Mouse (Mus musculus): ENCODE results near the gene Hps6.
"Not testable (repeated sequence)": the region's sequence is repeated elsewhere in the genome, so short reads cannot be mapped to it uniquely, and the experiment has no call there.

Hps6 gene

DNA sequence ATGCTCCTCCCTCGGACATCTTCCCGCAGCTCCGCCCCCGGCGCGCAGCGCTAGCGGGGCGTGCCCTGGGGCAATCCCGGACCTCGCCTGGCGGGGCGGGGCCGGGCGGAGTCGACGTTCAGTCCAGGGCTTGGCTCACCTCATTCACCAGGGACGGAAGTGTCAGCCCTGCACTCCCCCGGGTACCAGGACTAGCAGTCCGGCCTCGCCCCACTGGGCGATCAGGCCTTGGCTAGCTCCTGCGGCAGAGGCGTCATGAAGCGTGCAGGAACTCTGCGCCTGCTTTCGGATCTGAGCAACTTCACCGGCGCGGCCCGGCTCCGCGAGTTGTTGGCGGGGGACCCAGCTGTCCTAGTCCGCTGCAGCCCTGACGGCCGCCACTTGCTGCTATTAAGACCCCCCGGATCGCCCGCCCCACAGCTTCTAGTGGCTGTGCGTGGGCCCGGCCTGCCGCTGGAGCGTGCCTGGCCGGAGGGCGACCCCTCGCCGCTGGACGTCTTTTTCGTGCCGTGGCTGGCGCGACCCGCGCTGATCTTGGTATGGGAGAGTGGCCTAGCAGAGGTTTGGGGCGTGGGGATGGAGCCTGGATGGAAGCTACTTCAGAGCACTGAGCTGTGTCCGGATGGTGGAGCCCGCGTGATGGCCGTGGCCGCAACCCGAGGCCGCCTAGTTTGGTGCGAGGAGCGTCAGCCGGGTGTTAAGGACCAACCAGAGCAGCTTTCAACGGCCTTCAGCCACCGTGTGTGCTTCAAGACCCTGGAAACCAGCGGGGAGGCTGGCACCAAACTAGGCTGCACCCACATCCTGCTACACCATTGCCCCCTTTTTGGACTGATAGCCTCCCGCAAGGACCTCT lies at the start of gene Hps6:
Gene Hps6, plus strand, starts transcription at position 138 of the 856 bp plus-strand sequence.
- DNase-seq (ENCODE audit: extremely low spot score, low read depth, low spot score), result peak; percentile 6

DNA sequence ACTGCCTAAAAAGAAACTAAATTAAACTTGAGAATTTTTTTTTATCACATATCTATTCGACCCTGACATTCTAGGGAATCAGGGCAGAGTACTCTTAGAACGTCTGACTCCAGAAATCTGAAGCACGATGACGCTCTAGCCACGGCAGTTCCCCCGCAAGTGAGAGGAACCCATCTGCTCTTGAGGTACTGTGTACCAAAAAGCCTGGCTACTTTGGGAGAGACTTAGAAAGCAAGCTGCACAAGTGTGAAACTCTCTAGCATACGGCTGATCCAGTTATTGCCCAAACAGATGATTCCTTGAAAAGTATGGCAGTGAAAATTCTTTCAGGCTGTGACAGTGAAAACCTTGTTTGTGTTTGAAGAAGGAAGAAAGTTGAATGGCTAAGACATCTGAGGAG lies 46.6 kb upstream of the Hps6 start:
- DNase-seq (ENCODE audit: extremely low spot score, low read depth, low spot score), result no peak

- DNase-seq (ENCODE audit: extremely low spot score, low read depth, low spot score), result no peak
These were observed 42.5 kb upstream of the Hps6 start for GRCm38 (mm10) chr19:45960770-45961169.

- DNase-seq (ENCODE audit: extremely low spot score, low read depth, low spot score), result no peak
These were observed 18.9 kb upstream of the Hps6 start for GRCm38 (mm10) chr19:45984379-45984778.

DNA sequence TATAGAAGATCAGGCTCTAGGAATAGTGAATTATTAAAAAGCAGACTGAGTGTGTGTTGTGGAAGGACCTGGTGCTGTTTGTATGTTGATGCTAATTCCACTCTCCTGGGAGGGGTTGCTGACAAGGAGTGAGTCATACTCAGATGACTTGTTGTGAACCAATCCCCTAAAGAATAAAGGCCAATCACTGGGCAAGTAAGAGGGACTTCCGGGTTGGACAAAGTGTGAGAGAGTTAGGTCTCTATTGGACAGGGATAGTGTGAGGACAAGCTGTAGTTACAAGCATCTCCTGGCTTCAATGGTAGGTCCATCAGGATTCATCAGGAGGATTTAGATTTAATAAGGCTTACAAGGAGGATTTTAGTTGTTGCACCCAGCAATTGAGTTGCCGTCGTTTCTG lies 15.1 kb upstream of the Hps6 start:
- DNase-seq (ENCODE audit: extremely low spot score, low read depth, low spot score), result no peak

DNA sequence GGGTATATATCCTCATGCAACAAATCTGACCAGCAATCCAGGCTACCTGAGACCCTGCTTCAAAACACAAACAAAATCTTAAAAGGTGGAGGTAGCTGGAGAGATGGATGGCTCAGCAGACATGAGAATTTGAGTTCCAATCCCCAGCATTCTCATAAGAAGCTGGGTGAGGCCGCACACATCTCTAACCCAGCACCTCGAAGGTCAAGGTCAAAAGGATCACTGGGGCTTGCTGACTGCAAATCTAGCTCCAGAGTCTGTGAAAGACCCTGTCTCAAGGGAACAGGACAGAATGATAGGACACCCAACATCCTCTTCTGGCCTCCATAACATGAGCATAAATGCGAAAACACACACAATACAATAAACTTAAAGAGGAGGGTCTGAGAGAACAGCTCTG lies 12.1 kb upstream of the Hps6 start:
- no peak for DNase-seq (ENCODE audit: extremely low spot score, low read depth, low spot score)

DNA sequence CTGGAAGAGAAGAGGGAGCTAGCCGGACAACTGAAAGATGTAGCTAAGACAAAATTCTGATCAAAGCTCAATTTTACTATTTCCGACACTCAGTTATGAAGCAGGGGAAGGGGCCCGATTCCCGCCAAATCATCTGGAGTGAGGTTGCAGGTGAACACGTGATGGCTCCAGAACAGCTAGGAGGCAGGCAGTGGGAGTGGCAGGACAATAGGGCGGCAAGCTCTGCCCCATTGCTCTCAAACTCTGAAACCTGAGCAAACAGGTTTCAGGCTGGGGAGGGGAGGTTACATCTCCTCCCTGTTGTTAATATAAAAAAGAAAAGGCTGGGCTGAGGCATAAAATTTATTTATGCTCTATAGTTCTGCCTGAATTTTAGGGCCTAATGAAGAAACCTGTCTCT lies 9.9 kb upstream of the Hps6 start:
- DNase-seq (ENCODE audit: extremely low spot score, low read depth, low spot score), result not testable (repeated sequence)

GRCm38 (mm10) chr19:45993981-45994737 lies 9.1 kb upstream of the Hps6 start:
- DNase-seq (ENCODE audit: extremely low spot score, low read depth, low spot score), result no peak

GRCm38 (mm10) chr19:45997365-45997764 lies 5.9 kb upstream of the Hps6 start:
- peak; percentile 10 for DNase-seq (ENCODE audit: extremely low spot score, low read depth, low spot score)

GRCm38 (mm10) chr19:45997785-45998693 lies 5.3 kb upstream of the Hps6 start, which contains the start of gene Armh3:
TSS of gene Armh3 (minus strand) at chr19:45998488.
- peak; percentile 91 for DNase-seq (ENCODE audit: extremely low spot score, low read depth, low spot score)

DNA sequence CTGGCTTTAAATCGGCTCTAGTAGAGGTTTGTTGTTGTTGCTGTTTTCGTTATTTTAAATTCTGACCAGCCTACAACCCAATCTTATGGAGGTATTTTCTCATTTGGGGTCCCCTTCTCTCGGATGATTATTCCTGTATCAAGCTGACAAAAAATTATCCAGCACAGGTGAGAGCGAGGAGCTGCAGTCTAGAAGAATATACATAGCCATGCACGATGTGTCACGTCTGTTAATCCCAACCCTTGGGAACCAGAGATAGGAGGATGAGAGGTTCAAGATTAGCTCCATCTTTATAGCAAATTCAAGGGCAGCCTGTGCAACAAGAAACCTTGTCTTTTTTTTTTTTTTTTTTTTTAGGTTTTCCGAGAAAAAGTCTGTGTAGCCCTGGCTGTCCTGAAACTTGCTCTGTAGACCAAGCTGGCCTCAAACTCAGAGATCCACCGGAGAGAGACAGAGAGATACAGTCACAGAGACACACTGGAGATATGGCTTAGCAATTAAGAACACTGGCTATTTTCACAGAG lies 4.6 kb upstream of the Hps6 start:
- no peak for DNase-seq (ENCODE audit: extremely low spot score, low read depth, low spot score)

- DNase-seq (ENCODE audit: extremely low spot score, low read depth, low spot score), result no peak
These were observed 3.9 kb upstream of the Hps6 start for GRCm38 (mm10) chr19:45999378-45999777.

- no peak for DNase-seq (ENCODE audit: extremely low spot score, low read depth, low spot score)
These were observed 1.0 kb upstream of the Hps6 start for GRCm38 (mm10) chr19:46002279-46002678.

DNA sequence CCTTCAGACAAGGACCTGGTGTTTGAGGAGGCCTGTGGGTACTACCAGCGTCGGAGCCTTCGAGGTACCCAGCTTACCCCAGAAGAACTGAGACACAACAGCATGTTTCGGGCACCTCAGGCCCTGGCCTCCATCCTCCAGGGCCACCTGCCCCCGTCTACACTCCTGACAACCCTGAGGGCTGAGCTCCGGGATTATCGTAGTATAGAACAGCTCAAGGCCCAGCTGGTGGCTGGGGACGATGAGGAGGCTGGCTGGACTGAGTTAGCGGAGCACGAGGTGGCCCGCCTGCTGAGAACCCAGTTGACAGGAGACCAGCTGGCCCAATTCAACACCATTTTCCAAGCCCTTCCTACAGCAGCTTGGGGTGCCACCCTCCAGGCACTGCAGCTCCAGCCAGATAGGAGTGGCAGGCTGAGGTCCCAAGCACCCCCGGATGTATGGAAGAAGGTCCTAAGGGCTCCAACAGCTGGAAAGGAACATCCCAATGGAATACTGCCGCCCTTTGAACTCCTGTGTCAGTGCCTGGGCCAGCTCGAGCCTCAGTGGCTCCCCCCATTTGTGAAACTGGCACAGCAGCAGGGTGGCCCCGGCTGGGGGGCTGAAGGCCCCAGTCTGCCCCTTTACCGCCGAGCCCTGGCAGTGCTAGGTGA lies 1.6 kb downstream of the Hps6 start:
- DNase-seq (ENCODE audit: extremely low spot score, low read depth, low spot score), result no peak

GRCm38 (mm10) chr19:46005680-46006079 lies 2.4 kb downstream of the Hps6 start:
- DNase-seq (ENCODE audit: extremely low spot score, low read depth, low spot score), result no peak

DNA sequence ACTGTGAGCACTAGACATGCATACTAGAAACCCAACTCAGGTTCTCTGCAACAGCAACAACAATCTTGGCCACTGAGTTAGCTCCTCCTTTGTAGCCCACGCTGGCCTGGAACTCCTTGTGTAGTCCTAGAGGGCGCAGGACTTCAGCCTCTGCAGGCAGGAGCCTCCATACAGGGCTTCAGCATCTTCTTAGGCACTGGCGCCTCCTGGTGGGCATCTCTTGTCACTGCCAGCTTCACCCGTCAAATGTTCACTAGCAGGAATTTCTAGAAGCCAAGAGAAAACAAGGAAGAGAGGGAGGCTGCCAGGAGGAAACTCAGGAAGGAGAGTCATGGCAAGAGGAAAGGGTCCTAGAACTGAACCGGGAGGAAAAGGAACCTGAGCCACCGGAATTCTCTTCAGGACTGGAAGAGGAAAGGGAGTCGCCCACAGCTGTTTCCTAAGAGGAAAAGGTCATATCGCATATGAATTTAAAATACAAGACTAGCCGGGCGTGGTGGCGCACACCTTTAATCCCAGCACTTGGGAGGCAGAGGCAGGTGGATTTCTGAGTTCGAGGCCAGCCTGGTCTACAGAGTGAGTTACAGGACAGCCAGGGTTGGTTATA lies 11.4 kb downstream of the Hps6 start:
- peak; percentile 84 for DNase-seq (ENCODE audit: extremely low spot score, low read depth, low spot score)

- no peak for DNase-seq (ENCODE audit: extremely low spot score, low read depth, low spot score)
These were observed 12.7 kb downstream of the Hps6 start for GRCm38 (mm10) chr19:46016023-46016422.

GRCm38 (mm10) chr19:46024959-46025358 lies 21.7 kb downstream of the Hps6 start:
- no peak for DNase-seq (ENCODE audit: extremely low spot score, low read depth, low spot score)

DNA sequence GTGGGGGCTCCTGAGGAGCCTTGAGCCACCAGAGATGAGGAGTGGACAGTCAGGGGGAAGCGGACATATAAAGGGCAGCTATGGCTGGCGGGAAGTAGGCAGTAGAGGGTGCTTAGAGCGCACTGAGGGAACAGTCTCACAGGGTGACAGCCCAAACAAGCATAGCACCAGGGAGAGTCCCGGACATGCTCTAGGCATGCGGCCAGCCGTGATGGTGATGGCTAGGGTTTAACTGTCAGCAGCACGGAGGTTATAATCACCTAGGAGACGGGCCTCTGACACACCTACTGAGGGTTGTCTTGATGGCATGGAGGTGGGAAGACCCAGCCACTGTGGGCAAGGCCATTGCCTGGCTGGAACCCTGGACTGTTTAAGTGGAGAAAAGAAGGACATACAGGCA lies 23.3 kb downstream of the Hps6 start:
- DNase-seq (ENCODE audit: extremely low spot score, low read depth, low spot score), result no peak

GRCm38 (mm10) chr19:46028747-46029320 lies 25.5 kb downstream of the Hps6 start:
- no peak for DNase-seq (ENCODE audit: extremely low spot score, low read depth, low spot score)
